Mouse (Mus musculus) testis, adult 2 months (tissue): ENCODE results near the gene Pkdcc.

ENCODE experiments used
- CTCF ChIP-seq: fragments of 200-500 bp; IDR thresholded peaks from 2 replicates; pipeline ENCODE4 v1.5.1; 2012; ENCODE audit warnings: low read depth, mild to moderate bottlenecking, inconsistent platforms, low read length, moderate library complexity; ENCODE audit not compliant: control insufficient read depth, insufficient read depth, insufficient replicate concordance
- POLR2A ChIP-seq: fragments of 200-500 bp; IDR thresholded peaks from 2 replicates; pipeline ENCODE4 v1.6.1; 2012; ENCODE audit warnings: low read depth, mild to moderate bottlenecking, inconsistent platforms, low read length, moderate library complexity; ENCODE audit not compliant: control insufficient read depth

DNA sequence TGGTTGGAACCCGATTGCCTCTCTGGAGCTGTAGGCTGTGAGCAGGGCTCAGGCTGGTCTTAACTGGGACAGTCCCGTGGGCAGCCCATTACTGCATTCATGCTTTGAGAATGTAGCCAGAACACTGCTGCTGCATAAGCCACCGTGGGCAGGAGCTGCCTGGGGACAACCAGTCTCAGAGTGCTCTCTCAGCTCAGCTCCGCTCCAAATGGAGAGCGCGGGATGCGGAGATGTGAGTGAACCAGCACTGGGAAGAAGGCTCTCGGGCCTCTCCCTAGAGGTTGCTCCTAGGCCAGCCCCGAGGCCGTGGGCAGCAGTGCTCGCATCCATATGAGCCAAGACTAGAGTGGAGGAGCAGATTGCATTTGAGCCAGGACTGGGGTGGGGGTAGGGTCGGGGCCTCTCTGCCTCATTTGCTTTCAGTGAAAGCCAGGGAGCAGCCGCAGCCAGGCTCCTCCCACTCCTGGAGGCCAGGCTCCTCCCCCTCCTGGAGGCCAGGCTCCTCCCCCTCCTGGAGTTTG lies 9.4 kb downstream of the Pkdcc start:
- TF ChIP-seq CTCF, result no peak
- TF ChIP-seq POLR2A, result no peak
